Mouse (Mus musculus): ENCODE measurements around the gene Terb2.
A peak's percentile ranks its signal among the peaks of the same experiment; 100 is the strongest.
"Not testable (repeated sequence)": the region's sequence is repeated elsewhere in the genome, so short reads cannot be mapped to it uniquely, and the experiment has no call there.

The Terb2 gene

GRCm38 (mm10) chr2:122161542-122161941 lies 24.5 kb upstream of the Terb2 start:
- no peak for DNase-seq (ENCODE audit: low read depth, low spot score)

GRCm38 (mm10) chr2:122162529-122162928 lies 23.5 kb upstream of the Terb2 start:
- no peak for DNase-seq (ENCODE audit: low read depth, low spot score)

GRCm38 (mm10) chr2:122163430-122164195 lies 22.5 kb upstream of the Terb2 start:
- DNase-seq (ENCODE audit: low read depth, low spot score) = no peak

- DNase-seq (ENCODE audit: low read depth, low spot score) = no peak
These were observed 21.8 kb upstream of the Terb2 start for GRCm38 (mm10) chr2:122164293-122164692.

GRCm38 (mm10) chr2:122171292-122171691 lies 14.8 kb upstream of the Terb2 start:
- DNase-seq (ENCODE audit: low read depth, low spot score) = no peak

GRCm38 (mm10) chr2:122172188-122172587 lies 13.9 kb upstream of the Terb2 start:
- no peak for DNase-seq (ENCODE audit: low read depth, low spot score)

GRCm38 (mm10) chr2:122180051-122180822 lies 5.8 kb upstream of the Terb2 start:
- no peak for DNase-seq (ENCODE audit: low read depth, low spot score)

GRCm38 (mm10) chr2:122185086-122185485 lies 986 bp upstream of the Terb2 start:
- no peak for DNase-seq (ENCODE audit: low read depth, low spot score)

GRCm38 (mm10) chr2:122186751-122187150 lies 679 bp downstream of the Terb2 start:
- no peak for DNase-seq (ENCODE audit: low read depth, low spot score)

GRCm38 (mm10) chr2:122191849-122192248 lies 5.8 kb downstream of the Terb2 start:
- DNase-seq (ENCODE audit: low read depth, low spot score) = no peak

GRCm38 (mm10) chr2:122194509-122194929 lies 8.4 kb downstream of the Terb2 start:
- DNase-seq (ENCODE audit: low read depth, low spot score) = peak; percentile 41

- no peak for DNase-seq (ENCODE audit: low read depth, low spot score)
These were observed 15.4 kb downstream of the Terb2 start for GRCm38 (mm10) chr2:122201501-122201900.

- no peak for DNase-seq (ENCODE audit: low read depth, low spot score)
These were observed 20.5 kb downstream of the Terb2 start for GRCm38 (mm10) chr2:122206440-122207107.

GRCm38 (mm10) chr2:122210534-122211228 lies 24.6 kb downstream of the Terb2 start:
- no peak for DNase-seq (ENCODE audit: low read depth, low spot score)

- DNase-seq (ENCODE audit: low read depth, low spot score) = not testable (repeated sequence)
These were observed 31.0 kb downstream of the Terb2 start for GRCm38 (mm10) chr2:122217075-122217474.

GRCm38 (mm10) chr2:122218234-122218633 lies 32.2 kb downstream of the Terb2 start:
- no peak for DNase-seq (ENCODE audit: low read depth, low spot score)

GRCm38 (mm10) chr2:122221378-122221777 lies 35.3 kb downstream of the Terb2 start:
- DNase-seq (ENCODE audit: low read depth, low spot score) = no peak

- DNase-seq (ENCODE audit: low read depth, low spot score) = no peak
These were observed 35.7 kb downstream of the Terb2 start for GRCm38 (mm10) chr2:122221798-122222197.

GRCm38 (mm10) chr2:122222272-122222671 lies 36.2 kb downstream of the Terb2 start:
- no peak for DNase-seq (ENCODE audit: low read depth, low spot score)

GRCm38 (mm10) chr2:122223654-122224053 lies 37.6 kb downstream of the Terb2 start:
- no peak for DNase-seq (ENCODE audit: low read depth, low spot score)

- DNase-seq (ENCODE audit: low read depth, low spot score) = no peak
These were observed 44.3 kb downstream of the Terb2 start for GRCm38 (mm10) chr2:122230395-122230794.

GRCm38 (mm10) chr2:122231616-122232015 lies 45.5 kb downstream of the Terb2 start:
- DNase-seq (ENCODE audit: low read depth, low spot score) = no peak

Measured in retina, postnatal 7 days (tissue).